Mouse (Mus musculus) hindbrain, embryonic 15.5 days (tissue): ENCODE results near the gene Lrrn2. TPM values are rescaled to one million over a fixed set of nuclear protein-coding genes. Genes with fewer than 3 reads are reported as not detected.
"Not testable (repeated sequence)": the region's sequence is repeated elsewhere in the genome, so short reads cannot be mapped to it uniquely, and the experiment has no call there.

Source experiments
- ATAC-seq: fragments of 200-750 bp; cut with Nextera tagmentation; 2 replicates; pipeline ENCODE4 v1.8.0; 2017; ENCODE audit warnings: low read depth, moderate number of reproducible peaks, moderate TSS enrichment; ENCODE audit not compliant: low FRiP score
- H3K27ac ChIP-seq: fragments of 300-500 bp; sonication (generic); replicated peaks from 2 replicates; pipeline ENCODE4 v1.5.1; 2015; ENCODE audit warnings: mild to moderate bottlenecking, inconsistent platforms
- H3K27me3 ChIP-seq: fragments of 300-500 bp; sonication (generic); 2 replicates; pipeline ENCODE4 v1.6.1; 2015; ENCODE audit warnings: control low read depth, inconsistent platforms
- H3K36me3 ChIP-seq: fragments of 300-500 bp; sonication (generic); 2 replicates; pipeline ENCODE4 v1.6.1; 2015; ENCODE audit warnings: control low read depth, inconsistent platforms
- H3K4me1 ChIP-seq: fragments of 300-500 bp; sonication (generic); replicated peaks from 2 replicates; pipeline ENCODE4 v1.6.1; 2015; ENCODE audit warnings: control low read depth, inconsistent platforms
- H3K4me2 ChIP-seq: fragments of 300-500 bp; sonication (generic); 2 replicates; pipeline ENCODE4 v1.6.1; 2015; ENCODE audit warnings: moderate library complexity, mild to moderate bottlenecking, inconsistent platforms
- H3K4me3 ChIP-seq: fragments of 300-500 bp; sonication (generic); 2 replicates; pipeline ENCODE4 v1.5.1; 2015; ENCODE audit warnings: mild to moderate bottlenecking, inconsistent platforms
- H3K9ac ChIP-seq: fragments of 300-500 bp; sonication (generic); 2 replicates; pipeline ENCODE4 v1.6.1; 2015; ENCODE audit warnings: inconsistent platforms
- H3K9me3 ChIP-seq: fragments of 300-500 bp; sonication (generic); 2 replicates; pipeline ENCODE4 v1.6.1; 2016; ENCODE audit warnings: control low read depth, inconsistent platforms
- WGBS: fragments of 180-500 bp; shearing (Covaris S2); methylation state at CpG from one replicate; pipeline ENCODE4 v1.1.7; 2015; 5-methylcytosine and 5-hydroxymethylcytosine counted together
- polyA plus RNA-seq: library from polyadenylated mRNA; unstranded; fragments of >200 nt; fragmentation: Nextera tagmentation; extraction: Ambion mirVana; gene quantifications from 2 replicates; pipeline ENCODE4 v1.2.1, GENCODE M21; 2015

Lrrn2 gene
- polyA plus RNA-seq, 1 experiment from 2014 or later: 58.4 TPM

- H3K4me3 ChIP-seq: no peak overlapping the region
- WGBS: 75% methylated on average over 8 of the region's 8 CpGs
- H3K36me3 ChIP-seq: peaks cover 22% of the 10 kb centered on the region
- no peaks in the 10 kb centered on the region for H3K27me3 ChIP-seq
- H3K4me2 ChIP-seq: no peak overlapping the region
- peak; percentile 49; the same call in 1 of the 2 replicates for ATAC-seq
- no peaks in the 10 kb centered on the region for H3K9me3 ChIP-seq
- no peak overlapping the region for H3K9ac ChIP-seq
- H3K27ac ChIP-seq: no peak overlapping the region
- peaks cover 20% of the 10 kb centered on the region for H3K4me1 ChIP-seq
These were observed 58.9 kb downstream of the Lrrn2 start for GRCm38 (mm10) chr1:132938975-132939374.

- Histone ChIP-seq H3K4me2 (no peak overlapping the region), H3K27me3 (no peaks in the 10 kb centered on the region), H3K4me3 (no peak overlapping the region), H3K4me1 (0 out of 2 replicates have a peak, but pooled peaks cover 3% of the 10 kb centered on the region), H3K36me3 (no peaks in the 10 kb centered on the region), H3K27ac (no peak overlapping the region), H3K9ac (no peak overlapping the region), H3K9me3 (no peaks in the 10 kb centered on the region)
- WGBS: 60% methylated on average over 8 of the region's 8 CpGs
- no peak for ATAC-seq
These were observed 65.8 kb downstream of the Lrrn2 start for GRCm38 (mm10) chr1:132945826-132946225.

- Histone ChIP-seq H3K9ac (no peak overlapping the region), H3K4me2 (no peak overlapping the region), H3K4me3 (no peak overlapping the region), H3K4me1 (0 out of 2 replicates have a peak, but pooled peaks cover 3% of the 10 kb centered on the region), H3K27ac (no peak overlapping the region), H3K27me3 (no peaks in the 10 kb centered on the region), H3K36me3 (no peaks in the 10 kb centered on the region), H3K9me3 (no peaks in the 10 kb centered on the region)
- WGBS: 32% methylated on average over 7 of the region's 7 CpGs
- ATAC-seq: no peak
These were observed 67.7 kb downstream of the Lrrn2 start for GRCm38 (mm10) chr1:132947811-132948210.

GRCm38 (mm10) chr1:132956809-132957208, 76.7 kb downstream of the Lrrn2 start:
- 87% methylated on average over 5 of the region's 5 CpGs for WGBS
- no peak for ATAC-seq
- H3K9ac ChIP-seq: no peak overlapping the region
- no peak overlapping the region for H3K4me2 ChIP-seq
- no peaks in the 10 kb centered on the region for H3K4me1 ChIP-seq
- H3K9me3 ChIP-seq: no peaks in the 10 kb centered on the region
- no peaks in the 10 kb centered on the region for H3K27me3 ChIP-seq
- no peak overlapping the region for H3K27ac ChIP-seq
- H3K36me3 ChIP-seq: no peaks in the 10 kb centered on the region
- H3K4me3 ChIP-seq: no peak overlapping the region

GRCm38 (mm10) chr1:132961751-132962150, 81.7 kb downstream of the Lrrn2 start:
- no peak overlapping the region for H3K4me3 ChIP-seq
- no peaks in the 10 kb centered on the region for H3K27me3 ChIP-seq
- no peak for ATAC-seq
- H3K36me3 ChIP-seq: no peaks in the 10 kb centered on the region
- WGBS: 88% methylated on average over 3 of the region's 3 CpGs
- no peak overlapping the region for H3K27ac ChIP-seq
- H3K9me3 ChIP-seq: no peaks in the 10 kb centered on the region
- H3K4me2 ChIP-seq: no peak overlapping the region
- H3K4me1 ChIP-seq: no peaks in the 10 kb centered on the region
- no peak overlapping the region for H3K9ac ChIP-seq

- H3K4me2 ChIP-seq: no peak overlapping the region
- H3K9ac ChIP-seq: no peak overlapping the region
- H3K4me1 ChIP-seq: no peaks in the 10 kb centered on the region
- ATAC-seq: no peak
- no peak overlapping the region for H3K27ac ChIP-seq
- H3K36me3 ChIP-seq: no peaks in the 10 kb centered on the region
- 86% methylated on average over 2 of the region's 2 CpGs for WGBS
- H3K27me3 ChIP-seq: no peaks in the 10 kb centered on the region
- no peaks in the 10 kb centered on the region for H3K9me3 ChIP-seq
- no peak overlapping the region for H3K4me3 ChIP-seq
These were observed 84.0 kb downstream of the Lrrn2 start for GRCm38 (mm10) chr1:132964106-132964505.

GRCm38 (mm10) chr1:132964691-132965090, 84.6 kb downstream of the Lrrn2 start:
- Histone ChIP-seq H3K9ac (no peak overlapping the region), H3K4me1 (no peaks in the 10 kb centered on the region), H3K27ac (no peak overlapping the region), H3K4me3 (no peak overlapping the region), H3K9me3 (no peaks in the 10 kb centered on the region), H3K36me3 (no peaks in the 10 kb centered on the region), H3K4me2 (no peak overlapping the region), H3K27me3 (no peaks in the 10 kb centered on the region)
- no peak for ATAC-seq
- WGBS: 87% methylated on average over 4 of the region's 4 CpGs

- Histone ChIP-seq H3K36me3 (no peaks in the 10 kb centered on the region), H3K27ac (no peak overlapping the region), H3K9ac (no peak overlapping the region), H3K27me3 (no peaks in the 10 kb centered on the region), H3K4me1 (no peaks in the 10 kb centered on the region), H3K4me3 (no peak overlapping the region), H3K9me3 (no peaks in the 10 kb centered on the region), H3K4me2 (no peak overlapping the region)
- 29% methylated on average over 6 of the region's 6 CpGs for WGBS
- ATAC-seq: no peak
These were observed 88.6 kb downstream of the Lrrn2 start for GRCm38 (mm10) chr1:132968659-132969058.

- H3K36me3 ChIP-seq: no peaks in the 10 kb centered on the region
- ATAC-seq: no peak
- H3K27me3 ChIP-seq: no peaks in the 10 kb centered on the region
- 0 out of 2 replicates have a peak, but pooled peaks cover 5% of the 10 kb centered on the region for H3K4me1 ChIP-seq
- H3K27ac ChIP-seq: no peak overlapping the region
- H3K4me2 ChIP-seq: no peak overlapping the region
- no peak overlapping the region for H3K9ac ChIP-seq
- 88% methylated on average over 1 of the region's 1 CpGs for WGBS
- H3K9me3 ChIP-seq: no peaks in the 10 kb centered on the region
- H3K4me3 ChIP-seq: no peak overlapping the region
These were observed 97.3 kb downstream of the Lrrn2 start for GRCm38 (mm10) chr1:132977402-132977801.

- Histone ChIP-seq H3K27me3 (no peaks in the 10 kb centered on the region), H3K4me1 (0 out of 2 replicates have a peak, but pooled peaks cover 5% of the 10 kb centered on the region), H3K9me3 (no peaks in the 10 kb centered on the region), H3K9ac (no peak overlapping the region), H3K4me2 (no peak overlapping the region), H3K27ac (no peak overlapping the region), H3K4me3 (no peak overlapping the region), H3K36me3 (peaks cover 21% of the 10 kb centered on the region)
- ATAC-seq: no peak
- 94% methylated on average over 6 of the region's 6 CpGs for WGBS
These were observed 101.2 kb downstream of the Lrrn2 start for GRCm38 (mm10) chr1:132981232-132981631.

- Histone ChIP-seq H3K27me3 (no peaks in the 10 kb centered on the region), H3K27ac (no peak overlapping the region), H3K36me3 (peaks cover 21% of the 10 kb centered on the region), H3K4me1 (0 out of 2 replicates have a peak, but pooled peaks cover 2% of the 10 kb centered on the region), H3K4me2 (no peak overlapping the region), H3K9ac (no peak overlapping the region), H3K4me3 (no peak overlapping the region), H3K9me3 (no peaks in the 10 kb centered on the region)
- WGBS: 63% methylated on average over 7 of the region's 7 CpGs
- ATAC-seq: peak; percentile 79
These were observed 102.7 kb downstream of the Lrrn2 start for GRCm38 (mm10) chr1:132982728-132983127.

GRCm38 (mm10) chr1:132988556-132989459, 108.7 kb downstream of the Lrrn2 start:
- not testable (repeated sequence) for H3K27ac ChIP-seq, H3K9me3 ChIP-seq, H3K27me3 ChIP-seq, ATAC-seq, H3K4me2 ChIP-seq, H3K4me1 ChIP-seq, H3K9ac ChIP-seq, H3K4me3 ChIP-seq
- 87% methylated on average over 12 of the region's 12 CpGs for WGBS
- H3K36me3 ChIP-seq: peaks cover 36% of the 10 kb centered on the region
